Mouse (Mus musculus): Measurements from ENCODE around the gene Cd36. TPM values are rescaled to one million over a fixed set of nuclear protein-coding genes. Genes with fewer than 3 reads are reported as not detected.

Cd36 gene
- polyA plus RNA-seq, 1 experiment from 2014 or later = 3.2 TPM

DNA sequence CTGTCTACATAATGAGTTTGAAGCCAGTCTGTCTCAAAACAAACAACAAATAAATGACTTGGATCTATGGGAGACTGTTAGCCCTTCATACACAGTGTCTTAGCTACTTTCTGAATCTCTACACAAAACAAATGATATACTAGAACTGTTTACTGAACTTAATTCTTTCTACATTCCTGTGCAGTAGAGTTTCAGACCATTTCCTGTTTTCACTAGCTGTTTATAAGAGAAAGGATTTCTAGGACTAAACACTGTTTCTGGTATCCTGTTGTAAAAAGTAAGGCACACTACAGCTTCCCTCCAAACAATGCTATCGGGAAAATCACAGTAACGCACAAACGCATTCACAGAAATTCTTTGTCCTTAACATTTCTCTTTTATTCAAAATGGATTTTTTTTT is 2.2 kb downstream of the Cd36 start:
- Histone ChIP-seq H3K9ac (no peak overlapping the region), H3K36me3 (replicated peaks) (no peaks in the 10 kb centered on the region), H3K4me3 (no peak overlapping the region), H3K9me3 (no peaks in the 10 kb centered on the region), H3K4me1 (no peaks in the 10 kb centered on the region), H3K27me3 (replicated peaks) (no peaks in the 10 kb centered on the region), H3K4me2 (no peak overlapping the region), H3K27ac (no peak overlapping the region)
- no peak for ATAC-seq (replicated peaks)
- 87% methylated on average over 3 of the region's 3 CpGs for WGBS

DNA sequence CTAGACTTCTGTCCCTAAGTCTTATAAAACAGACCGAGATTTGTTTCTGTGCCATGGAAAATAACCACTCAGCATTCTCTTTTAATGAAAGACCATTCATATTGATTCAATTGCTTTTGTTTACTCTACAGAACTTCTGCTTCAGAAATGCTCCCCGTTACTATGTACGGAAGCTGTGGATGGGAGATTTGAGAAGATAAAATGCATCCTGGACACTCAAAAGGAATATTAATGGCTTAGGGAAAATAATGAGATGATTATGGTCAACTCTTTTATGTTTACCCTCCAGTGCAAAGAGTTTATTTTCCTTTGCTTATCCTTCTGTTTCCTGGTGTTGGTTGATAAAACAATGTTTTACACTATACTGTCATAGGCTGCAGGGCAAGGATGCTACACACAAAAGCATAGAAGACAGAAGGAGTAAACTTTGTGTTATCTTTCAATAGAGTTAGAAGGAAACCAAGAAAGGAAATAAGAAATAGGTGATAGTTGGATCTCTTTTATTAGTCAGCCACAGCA is 5.2 kb downstream of the Cd36 start:
- 63% methylated on average over 3 of the region's 3 CpGs for WGBS
- no peak overlapping the region for H3K9ac ChIP-seq
- no peak overlapping the region for H3K4me2 ChIP-seq
- no peak for ATAC-seq (replicated peaks)
- no peaks in the 10 kb centered on the region for H3K9me3 ChIP-seq
- H3K27ac ChIP-seq = no peak overlapping the region
- no peak overlapping the region for H3K4me3 ChIP-seq
- no peaks in the 10 kb centered on the region for H3K27me3 ChIP-seq (replicated peaks)
- no peaks in the 10 kb centered on the region for H3K36me3 ChIP-seq (replicated peaks)
- no peaks in the 10 kb centered on the region for H3K4me1 ChIP-seq

DNA sequence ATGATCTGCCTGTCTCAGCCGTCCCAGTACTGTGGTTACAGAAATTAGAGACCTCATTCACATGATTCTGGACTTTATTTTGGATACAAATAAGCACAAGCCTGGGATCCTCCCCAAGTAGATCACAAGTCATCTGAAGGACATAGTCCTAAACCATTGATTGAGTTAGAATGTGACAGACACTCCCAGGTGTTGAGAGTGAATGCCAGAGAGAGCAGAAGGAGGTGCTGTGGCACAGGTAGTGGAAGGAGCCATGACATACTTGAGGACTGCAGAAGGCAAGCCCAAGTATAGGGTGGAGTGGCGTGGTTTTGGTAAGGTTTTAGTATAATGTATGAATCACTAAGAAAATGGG is 7.1 kb downstream of the Cd36 start:
- Histone ChIP-seq H3K36me3 (replicated peaks) (no peaks in the 10 kb centered on the region), H3K4me2 (no peak overlapping the region), H3K27me3 (replicated peaks) (no peaks in the 10 kb centered on the region), H3K27ac (no peak overlapping the region), H3K9ac (no peak overlapping the region), H3K9me3 (no peaks in the 10 kb centered on the region), H3K4me3 (no peak overlapping the region), H3K4me1 (no peaks in the 10 kb centered on the region)
- WGBS = 88% methylated on average over 2 of the region's 2 CpGs
- no peak for ATAC-seq (replicated peaks)

DNA sequence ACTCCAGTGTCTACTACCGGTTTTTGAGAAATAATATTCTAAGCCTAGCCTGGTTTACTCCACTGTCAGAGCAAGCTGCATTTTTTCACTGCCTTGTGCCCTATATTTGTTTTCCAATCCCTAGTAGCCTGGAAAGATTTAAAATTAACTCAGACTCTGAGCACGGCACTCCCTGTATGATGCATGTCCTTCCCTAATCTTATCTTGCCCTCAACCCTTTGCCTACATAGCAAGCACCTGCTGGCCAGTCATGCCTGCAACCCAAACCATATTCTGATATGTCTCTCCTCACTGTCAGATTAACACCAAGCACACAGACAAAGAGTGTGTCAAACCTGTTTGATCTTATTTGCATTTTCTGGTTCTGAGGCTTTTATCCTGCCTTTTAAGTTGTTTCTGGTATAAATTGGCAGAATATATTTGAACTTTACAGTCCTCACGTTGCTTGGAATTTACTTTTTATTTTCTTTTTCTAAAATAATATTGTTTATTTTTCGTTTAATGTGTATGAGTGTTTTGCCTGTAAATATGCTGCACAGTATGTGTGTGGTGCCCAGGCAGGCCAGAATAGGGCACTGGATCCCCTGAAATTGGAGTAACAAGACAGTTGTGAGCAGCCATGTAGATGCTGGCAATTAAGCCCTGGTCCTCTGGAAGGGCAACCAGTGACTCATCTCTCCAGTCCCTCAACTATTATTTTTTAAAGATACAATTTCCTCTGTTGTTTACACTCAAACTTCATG is 7.6 kb downstream of the Cd36 start:
- Histone ChIP-seq H3K27ac (no peak overlapping the region), H3K36me3 (replicated peaks) (no peaks in the 10 kb centered on the region), H3K9ac (no peak overlapping the region), H3K4me3 (no peak overlapping the region), H3K4me1 (no peaks in the 10 kb centered on the region), H3K4me2 (no peak overlapping the region), H3K27me3 (replicated peaks) (no peaks in the 10 kb centered on the region), H3K9me3 (no peaks in the 10 kb centered on the region)
- no peak for ATAC-seq (replicated peaks)
- WGBS = 80% methylated on average over 4 of the region's 4 CpGs

DNA sequence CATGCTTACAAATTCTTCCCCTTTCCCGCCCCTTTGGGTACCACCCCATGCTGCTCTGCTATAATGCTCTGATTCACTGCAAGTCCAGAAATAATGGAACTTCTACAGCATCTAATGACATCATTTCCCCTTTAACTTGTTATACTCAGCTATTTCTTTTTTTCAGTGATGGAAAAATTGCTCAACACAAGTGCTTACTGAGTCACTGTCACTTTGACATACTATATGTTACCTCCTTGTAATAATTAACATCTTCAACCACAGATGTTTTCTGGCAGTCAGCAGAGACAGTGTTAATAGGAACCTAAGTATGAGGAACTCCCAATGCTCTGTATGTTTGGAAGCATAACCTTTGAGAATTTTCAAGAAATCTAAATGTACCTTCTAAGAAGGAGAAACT is 8.7 kb downstream of the Cd36 start:
- Histone ChIP-seq H3K4me2 (no peak overlapping the region), H3K27ac (no peak overlapping the region), H3K4me1 (no peaks in the 10 kb centered on the region), H3K9me3 (no peaks in the 10 kb centered on the region), H3K27me3 (replicated peaks) (no peaks in the 10 kb centered on the region), H3K4me3 (no peak overlapping the region), H3K9ac (no peak overlapping the region), H3K36me3 (replicated peaks) (no peaks in the 10 kb centered on the region)
- no peak for ATAC-seq (replicated peaks)
- 76% methylated on average over 1 of the region's 1 CpGs for WGBS

DNA sequence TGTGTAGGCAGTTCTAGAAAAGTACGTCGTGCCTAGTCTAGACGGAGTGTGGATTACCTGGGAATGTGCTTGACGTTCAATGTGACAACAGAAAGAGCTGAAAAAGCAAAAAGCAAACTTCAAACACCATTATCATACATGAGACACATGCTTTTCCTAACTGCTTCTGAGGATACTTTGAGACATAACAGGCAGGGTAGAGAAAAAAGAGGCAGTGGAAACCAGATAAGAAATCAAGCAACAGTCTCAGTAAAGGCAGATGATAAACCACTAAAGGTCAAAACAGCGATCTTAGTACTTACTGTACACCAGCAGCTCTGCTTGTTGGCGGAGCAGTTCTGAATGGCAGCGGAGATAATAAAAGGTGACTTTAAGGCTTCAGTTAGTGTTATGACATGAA is 11.6 kb downstream of the Cd36 start:
- ATAC-seq (replicated peaks) = no peak
- no peak overlapping the region for H3K4me2 ChIP-seq
- H3K4me3 ChIP-seq = no peak overlapping the region
- no peak overlapping the region for H3K27ac ChIP-seq
- H3K36me3 ChIP-seq (replicated peaks) = no peaks in the 10 kb centered on the region
- no peaks in the 10 kb centered on the region for H3K9me3 ChIP-seq
- no peak overlapping the region for H3K9ac ChIP-seq
- no peaks in the 10 kb centered on the region for H3K4me1 ChIP-seq
- H3K27me3 ChIP-seq (replicated peaks) = no peaks in the 10 kb centered on the region
- 86% methylated on average over 7 of the region's 7 CpGs for WGBS

DNA sequence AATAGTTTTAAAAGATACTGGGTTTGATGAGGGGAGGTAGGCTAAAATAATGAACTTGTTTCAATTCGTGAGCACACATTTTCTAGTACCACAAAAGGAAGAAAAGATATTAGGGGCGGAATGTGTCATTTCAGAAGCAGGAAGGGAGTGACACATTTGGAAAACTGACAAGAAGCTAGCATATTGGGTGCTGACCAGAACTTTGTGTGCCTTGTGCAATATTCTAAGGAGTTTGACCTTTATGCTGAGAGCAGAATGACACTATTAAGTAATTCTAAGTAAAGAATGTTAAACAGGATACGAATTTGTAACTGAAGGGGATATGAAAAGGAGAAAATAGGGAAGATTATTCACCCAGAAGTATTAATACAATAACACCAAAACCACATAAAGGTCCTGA is 12.0 kb downstream of the Cd36 start:
- Histone ChIP-seq H3K4me2 (no peak overlapping the region), H3K9ac (no peak overlapping the region), H3K4me1 (no peaks in the 10 kb centered on the region), H3K27ac (no peak overlapping the region), H3K4me3 (no peak overlapping the region), H3K36me3 (replicated peaks) (no peaks in the 10 kb centered on the region), H3K27me3 (replicated peaks) (no peaks in the 10 kb centered on the region), H3K9me3 (no peaks in the 10 kb centered on the region)
- no peak for ATAC-seq (replicated peaks)
- 77% methylated on average over 3 of the region's 3 CpGs for WGBS

DNA sequence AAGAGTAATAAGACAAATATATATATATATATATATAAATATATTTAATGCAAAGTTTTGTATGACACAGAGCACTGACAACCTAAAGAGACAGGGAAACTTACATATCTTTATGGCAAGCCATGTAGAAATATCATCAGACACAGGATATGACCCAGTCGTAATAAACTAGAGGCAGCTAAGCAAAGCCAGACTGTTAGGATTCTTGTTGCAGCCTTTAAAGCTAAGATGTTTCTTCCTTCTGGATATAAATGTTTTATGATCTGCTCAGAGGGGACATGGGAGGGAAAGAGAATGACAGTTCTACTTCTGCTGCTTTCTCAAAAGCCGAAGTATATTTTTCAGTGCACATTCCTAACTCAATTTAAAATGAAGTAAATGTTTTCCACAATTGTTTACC is 14.3 kb downstream of the Cd36 start:
- Histone ChIP-seq H3K27me3 (replicated peaks) (no peaks in the 10 kb centered on the region), H3K9me3 (no peaks in the 10 kb centered on the region), H3K9ac (no peak overlapping the region), H3K4me1 (no peaks in the 10 kb centered on the region), H3K36me3 (replicated peaks) (no peaks in the 10 kb centered on the region), H3K4me2 (no peak overlapping the region), H3K4me3 (no peak overlapping the region), H3K27ac (no peak overlapping the region)
- 85% methylated on average over 2 of the region's 2 CpGs for WGBS
- no peak for ATAC-seq (replicated peaks)

DNA sequence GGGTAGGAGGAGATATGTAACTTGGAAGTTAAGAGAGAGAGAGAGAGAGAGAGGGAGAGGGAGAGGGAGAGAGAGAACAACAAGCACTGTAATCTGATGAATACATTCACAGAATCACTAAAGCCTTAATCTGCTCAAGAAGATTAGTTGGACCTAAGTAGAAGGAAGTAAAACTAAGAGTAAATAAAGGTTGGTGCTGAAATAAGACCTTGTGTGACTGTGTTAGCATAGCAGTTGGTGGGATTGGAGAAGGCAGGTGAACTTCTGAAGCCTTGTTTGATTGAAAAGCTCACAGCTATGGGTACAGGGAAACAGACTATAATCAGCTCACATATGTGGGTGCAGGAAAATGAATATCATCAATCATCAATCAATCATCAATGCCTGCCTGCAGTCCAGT is 23.2 kb downstream of the Cd36 start:
- Histone ChIP-seq H3K27ac (no peak overlapping the region), H3K9me3 (no peaks in the 10 kb centered on the region), H3K4me2 (no peak overlapping the region), H3K36me3 (replicated peaks) (no peaks in the 10 kb centered on the region), H3K9ac (no peak overlapping the region), H3K4me1 (no peaks in the 10 kb centered on the region), H3K27me3 (replicated peaks) (no peaks in the 10 kb centered on the region), H3K4me3 (no peak overlapping the region)
- no peak for ATAC-seq (replicated peaks)

DNA sequence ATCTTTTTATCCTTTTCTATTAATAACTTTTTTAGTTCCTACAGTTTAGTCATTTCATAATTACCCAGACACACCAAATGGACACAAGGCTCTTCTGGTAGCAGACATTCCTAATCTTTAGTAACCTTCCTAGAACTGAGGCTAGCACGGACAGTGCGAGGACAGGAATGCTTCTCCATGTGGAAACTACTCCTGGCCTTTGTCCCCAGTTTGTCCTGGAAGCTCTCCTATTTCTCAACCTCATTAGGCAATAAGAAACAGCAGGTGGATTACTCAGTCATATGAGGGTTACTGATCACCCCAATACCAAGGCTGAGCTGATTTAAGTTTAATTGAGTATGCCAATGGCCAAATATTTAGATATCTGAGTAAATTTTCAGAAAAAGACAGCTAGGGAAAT is 25.5 kb downstream of the Cd36 start:
- 78% methylated on average over 2 of the region's 2 CpGs for WGBS
- Histone ChIP-seq H3K36me3 (replicated peaks) (no peaks in the 10 kb centered on the region), H3K27ac (no peak overlapping the region)

DNA sequence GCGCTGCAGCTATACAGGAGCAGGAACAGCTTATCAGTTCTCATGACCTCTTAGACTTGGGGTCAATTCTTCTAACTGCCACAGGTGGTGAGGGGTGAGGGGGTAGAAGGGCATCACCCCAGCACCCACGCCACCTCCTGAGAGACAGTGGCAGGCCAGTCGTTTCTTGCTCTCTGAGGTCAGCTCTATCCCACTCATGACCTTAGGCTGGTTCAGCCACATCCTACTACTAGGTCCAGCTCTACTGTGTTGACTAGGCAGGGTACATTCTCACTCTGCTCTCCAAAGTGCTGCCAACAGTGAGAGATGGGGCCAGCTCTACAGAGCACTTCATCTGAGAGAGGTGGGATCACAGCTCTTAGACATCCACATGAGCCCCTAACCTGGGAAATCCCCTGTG is 30.2 kb downstream of the Cd36 start:
- Histone ChIP-seq H3K27me3 (replicated peaks) (no peaks in the 10 kb centered on the region), H3K9ac (no peak overlapping the region), H3K4me3 (no peak overlapping the region), H3K4me2 (no peak overlapping the region), H3K4me1 (no peaks in the 10 kb centered on the region), H3K27ac (no peak overlapping the region), H3K36me3 (replicated peaks) (no peaks in the 10 kb centered on the region), H3K9me3 (no peaks in the 10 kb centered on the region)
- ATAC-seq (replicated peaks) = no peak
- 88% methylated on average over 3 of the region's 3 CpGs for WGBS

More for the DNA sequence above, 25.5 kb downstream of the Cd36 start:
- Histone ChIP-seq H3K9me3 (no peaks in the 10 kb centered on the region), H3K4me3 (no peak overlapping the region), H3K4me2 (no peak overlapping the region), H3K27me3 (replicated peaks) (no peaks in the 10 kb centered on the region), H3K9ac (no peak overlapping the region), H3K4me1 (no peaks in the 10 kb centered on the region)
- ATAC-seq (replicated peaks) = no peak

DNA sequence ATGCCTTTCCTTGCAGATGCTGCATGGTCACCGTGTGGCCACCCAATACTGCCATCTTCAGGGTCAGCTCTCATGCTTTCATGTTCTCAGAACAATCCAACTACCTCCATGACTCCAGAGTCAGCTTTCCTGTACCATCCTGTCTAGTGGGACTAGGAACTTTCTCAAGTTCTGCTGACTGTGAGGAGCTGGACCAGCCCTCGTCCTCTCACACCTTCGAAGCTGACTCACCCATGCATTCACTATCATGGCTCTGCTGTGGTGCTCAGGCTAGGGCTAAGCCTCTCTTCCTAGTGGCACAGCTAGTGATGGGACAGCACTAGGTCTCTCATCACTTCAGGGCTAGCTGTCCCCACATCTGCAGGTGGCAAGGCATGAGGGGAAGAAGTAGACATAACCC is 30.7 kb downstream of the Cd36 start:
- Histone ChIP-seq H3K9ac (no peak overlapping the region), H3K27ac (no peak overlapping the region), H3K9me3 (no peaks in the 10 kb centered on the region), H3K4me1 (no peaks in the 10 kb centered on the region), H3K36me3 (replicated peaks) (no peaks in the 10 kb centered on the region), H3K4me3 (no peak overlapping the region), H3K4me2 (no peak overlapping the region), H3K27me3 (replicated peaks) (no peaks in the 10 kb centered on the region)
- ATAC-seq (replicated peaks) = no peak
- 88% methylated on average over 3 of the region's 3 CpGs for WGBS

DNA sequence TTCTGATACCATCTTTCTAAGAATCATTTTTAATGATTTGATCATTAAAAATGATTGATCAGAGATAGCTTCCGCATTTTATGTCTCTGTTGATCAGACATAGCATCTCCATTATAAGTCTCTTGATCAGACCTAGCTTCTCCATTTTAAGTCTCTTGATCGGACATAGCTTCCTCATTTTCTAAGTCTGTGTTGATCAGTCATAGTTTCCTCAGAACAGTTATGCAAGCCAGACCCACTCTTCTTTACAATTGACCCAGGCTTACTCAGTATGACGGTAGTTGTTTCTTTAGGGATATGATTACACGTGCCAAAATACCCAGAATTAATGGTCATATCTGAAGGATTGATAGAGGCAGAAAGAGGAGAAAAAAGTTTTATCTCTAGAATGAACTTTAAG is 31.3 kb downstream of the Cd36 start:
- no peaks in the 10 kb centered on the region for H3K9me3 ChIP-seq
- no peak overlapping the region for H3K4me3 ChIP-seq
- H3K27me3 ChIP-seq (replicated peaks) = no peaks in the 10 kb centered on the region
- no peaks in the 10 kb centered on the region for H3K4me1 ChIP-seq
- H3K36me3 ChIP-seq (replicated peaks) = no peaks in the 10 kb centered on the region
- no peak overlapping the region for H3K9ac ChIP-seq
- WGBS = 92% methylated on average over 4 of the region's 4 CpGs
- H3K4me2 ChIP-seq = no peak overlapping the region
- no peak for ATAC-seq (replicated peaks)
- no peak overlapping the region for H3K27ac ChIP-seq
